Mouse (Mus musculus): ENCODE measurements around the gene Idh3g.

GRCm38 (mm10) chrX:73835731-73836130, 49.0 kb upstream of the Idh3g start:
- TF ChIP-seq TAL1 (IDR thresholded peaks at IDR 0.05; ENCODE audit: low read length) = no peak
- no peak for TF ChIP-seq MEF2A (IDR thresholded peaks at IDR 0.05; ENCODE audit: extremely low read depth, insufficient replicate concordance, low read depth, low read length, poor library complexity, severe bottlenecking)
- TF ChIP-seq CTCF (IDR thresholded peaks at IDR 0.05 in 2 of 3, conservative IDR thresholded peaks at IDR 0.05 in 1 of 3; ENCODE audit: control insufficient read depth in 1 of 3, insufficient read depth in 1 of 3, low read depth in 2 of 3, low read length in 3 of 3, poor library complexity in 1 of 3, severe bottlenecking in 1 of 3) = no peak
- no peak for TF ChIP-seq UBTF (IDR thresholded peaks at IDR 0.05; ENCODE audit: borderline replicate concordance, insufficient read depth, low read depth, low read length)
- TF ChIP-seq GATA1 (IDR thresholded peaks at IDR 0.05; ENCODE audit: low read depth, low read length) = no peak
- no peak for TF ChIP-seq POLR2A (IDR thresholded peaks at IDR 0.05; ENCODE audit: control insufficient read depth in 1 of 2, insufficient read depth in 1 of 2, low read depth in 1 of 2, low read length in 2 of 2, poor library complexity in 1 of 2)
- no peak for TF ChIP-seq ZC3H11A (IDR thresholded peaks at IDR 0.05; ENCODE audit: low read depth, low read length)
- no peak for TF ChIP-seq POLR2AphosphoS2 (IDR thresholded peaks at IDR 0.05; ENCODE audit: low read length)
- TF ChIP-seq BHLHE40 (IDR thresholded peaks at IDR 0.05; ENCODE audit: borderline replicate concordance, low read depth, low read length) = no peak
